Mouse (Mus musculus): Measurements from ENCODE around the gene Nrxn1.

Gene Nrxn1

GRCm38 (mm10) chr17:90638970-90639524, 453.8 kb downstream of the Nrxn1 start:
- no peak for DNase-seq

- no peak for DNase-seq
Observed at GRCm38 (mm10) chr17:90638183-90638727, 454.6 kb downstream of the Nrxn1 start.

GRCm38 (mm10) chr17:90631371-90631770, 461.5 kb downstream of the Nrxn1 start:
- DNase-seq: no peak

GRCm38 (mm10) chr17:90629851-90630250, 463.0 kb downstream of the Nrxn1 start:
- DNase-seq: peak; percentile 81

GRCm38 (mm10) chr17:90628469-90628868, 464.4 kb downstream of the Nrxn1 start:
- peak; percentile 61 for DNase-seq

GRCm38 (mm10) chr17:90628004-90628403, 464.9 kb downstream of the Nrxn1 start:
- DNase-seq: no peak

GRCm38 (mm10) chr17:90627395-90627794, 465.5 kb downstream of the Nrxn1 start:
- peak; percentile 53 for DNase-seq

GRCm38 (mm10) chr17:90624591-90625266, 468.1 kb downstream of the Nrxn1 start:
- DNase-seq: no peak

GRCm38 (mm10) chr17:90621828-90622227, 471.0 kb downstream of the Nrxn1 start:
- no peak for DNase-seq

- no peak for DNase-seq
Observed at GRCm38 (mm10) chr17:90615019-90615418, 477.9 kb downstream of the Nrxn1 start.

- DNase-seq: no peak
Observed at GRCm38 (mm10) chr17:90607427-90607806, 485.5 kb downstream of the Nrxn1 start.

GRCm38 (mm10) chr17:90606718-90607426, 486.0 kb downstream of the Nrxn1 start:
- peak; percentile 91 for DNase-seq

GRCm38 (mm10) chr17:90599570-90600524, 493.0 kb downstream of the Nrxn1 start:
- no peak for DNase-seq

GRCm38 (mm10) chr17:90594798-90595533, 497.9 kb downstream of the Nrxn1 start:
- no peak for DNase-seq

GRCm38 (mm10) chr17:90586891-90587290, 506.0 kb downstream of the Nrxn1 start:
- DNase-seq: no peak

GRCm38 (mm10) chr17:90584666-90585195, 508.1 kb downstream of the Nrxn1 start:
- peak; percentile 70 for DNase-seq

GRCm38 (mm10) chr17:90583826-90584534, 508.9 kb downstream of the Nrxn1 start:
- DNase-seq: peak; percentile 49

GRCm38 (mm10) chr17:90583196-90583595, 509.7 kb downstream of the Nrxn1 start:
- no peak for DNase-seq

GRCm38 (mm10) chr17:90569877-90570276, 523.0 kb downstream of the Nrxn1 start:
- DNase-seq: no peak

- peak; percentile 70 for DNase-seq
Observed at GRCm38 (mm10) chr17:90565186-90565585, 527.7 kb downstream of the Nrxn1 start.

GRCm38 (mm10) chr17:90556376-90556775, 536.5 kb downstream of the Nrxn1 start:
- peak; percentile 71 for DNase-seq

All from cerebellum, adult 8-10 months (tissue).